Mouse (Mus musculus): ENCODE results near the gene Slc26a9. TPM values are rescaled to one million over a fixed set of nuclear protein-coding genes. Genes with fewer than 3 reads are reported as not detected.

Gene Slc26a9
- polyA plus RNA-seq, 1 experiment from 2014 or later = 0.62 TPM

GRCm38 (mm10) chr1:131747761-131748160 lies 3.9 kb downstream of the Slc26a9 start:
- no peak overlapping the region for H3K9ac ChIP-seq (ENCODE audit: low read depth, low read length)
- H3K4me1 ChIP-seq (ENCODE audit: control insufficient read depth, insufficient read depth, low read length) = no peaks in the 10 kb centered on the region
- H3K27me3 ChIP-seq (ENCODE audit: control insufficient read depth, insufficient read depth, low read length) = no peaks in the 10 kb centered on the region
- WGBS = 54% methylated on average over 2 of the region's 2 CpGs
- H3K36me3 ChIP-seq (ENCODE audit: control insufficient read depth, insufficient read depth, low read length) = no peaks in the 10 kb centered on the region
- no peak for ATAC-seq (ENCODE audit: low FRiP score, low TSS enrichment)
- no peak overlapping the region for H3K4me3 ChIP-seq (ENCODE audit: low read length)
- no peak overlapping the region for H3K27ac ChIP-seq (ENCODE audit: low read depth, low read length)
- no peak overlapping the region for H3K4me2 ChIP-seq (replicated peaks; ENCODE audit: low read depth, low read length)
- H3K9me3 ChIP-seq (ENCODE audit: control insufficient read depth, low read length) = no peaks in the 10 kb centered on the region

- H3K27me3 ChIP-seq (ENCODE audit: control insufficient read depth, insufficient read depth, low read length) = no peaks in the 10 kb centered on the region
- WGBS = 80% methylated on average over 2 of the region's 2 CpGs
- no peak for ATAC-seq (ENCODE audit: low FRiP score, low TSS enrichment)
- no peak overlapping the region for H3K4me3 ChIP-seq (ENCODE audit: low read length)
- no peaks in the 10 kb centered on the region for H3K4me1 ChIP-seq (ENCODE audit: control insufficient read depth, insufficient read depth, low read length)
- H3K9ac ChIP-seq (ENCODE audit: low read depth, low read length) = no peak overlapping the region
- no peak overlapping the region for H3K27ac ChIP-seq (ENCODE audit: low read depth, low read length)
- H3K4me2 ChIP-seq (replicated peaks; ENCODE audit: low read depth, low read length) = no peak overlapping the region
- H3K9me3 ChIP-seq (ENCODE audit: control insufficient read depth, low read length) = no peaks in the 10 kb centered on the region
- no peaks in the 10 kb centered on the region for H3K36me3 ChIP-seq (ENCODE audit: control insufficient read depth, insufficient read depth, low read length)
Measured at GRCm38 (mm10) chr1:131748636-131749035, 4.8 kb downstream of the Slc26a9 start.

- no peak overlapping the region for H3K27ac ChIP-seq (ENCODE audit: low read depth, low read length)
- H3K27me3 ChIP-seq (ENCODE audit: control insufficient read depth, insufficient read depth, low read length) = no peaks in the 10 kb centered on the region
- H3K4me3 ChIP-seq (ENCODE audit: low read length) = no peak overlapping the region
- no peak for ATAC-seq (ENCODE audit: low FRiP score, low TSS enrichment)
- H3K9me3 ChIP-seq (ENCODE audit: control insufficient read depth, low read length) = no peaks in the 10 kb centered on the region
- whole genome bisulfite sequencing = 72% methylated on average over 15 of the region's 15 CpGs
- no peak overlapping the region for H3K9ac ChIP-seq (ENCODE audit: low read depth, low read length)
- no peak overlapping the region for H3K4me2 ChIP-seq (replicated peaks; ENCODE audit: low read depth, low read length)
- H3K36me3 ChIP-seq (ENCODE audit: control insufficient read depth, insufficient read depth, low read length) = no peaks in the 10 kb centered on the region
- no peaks in the 10 kb centered on the region for H3K4me1 ChIP-seq (ENCODE audit: control insufficient read depth, insufficient read depth, low read length)
Measured at GRCm38 (mm10) chr1:131749706-131750545, 6.1 kb downstream of the Slc26a9 start.

GRCm38 (mm10) chr1:131751181-131751890 lies 7.5 kb downstream of the Slc26a9 start:
- no peak for ATAC-seq (ENCODE audit: low FRiP score, low TSS enrichment)
- no peak overlapping the region for H3K4me2 ChIP-seq (replicated peaks; ENCODE audit: low read depth, low read length)
- H3K27ac ChIP-seq (ENCODE audit: low read depth, low read length) = no peak overlapping the region
- no peaks in the 10 kb centered on the region for H3K4me1 ChIP-seq (ENCODE audit: control insufficient read depth, insufficient read depth, low read length)
- no peaks in the 10 kb centered on the region for H3K36me3 ChIP-seq (ENCODE audit: control insufficient read depth, insufficient read depth, low read length)
- WGBS = 83% methylated on average over 3 of the region's 3 CpGs
- H3K4me3 ChIP-seq (ENCODE audit: low read length) = no peak overlapping the region
- H3K9me3 ChIP-seq (ENCODE audit: control insufficient read depth, low read length) = no peaks in the 10 kb centered on the region
- H3K27me3 ChIP-seq (ENCODE audit: control insufficient read depth, insufficient read depth, low read length) = no peaks in the 10 kb centered on the region
- H3K9ac ChIP-seq (ENCODE audit: low read depth, low read length) = no peak overlapping the region

- H3K4me1 ChIP-seq (ENCODE audit: control insufficient read depth, insufficient read depth, low read length) = no peaks in the 10 kb centered on the region
- no peak for ATAC-seq (ENCODE audit: low FRiP score, low TSS enrichment)
- no peak overlapping the region for H3K27ac ChIP-seq (ENCODE audit: low read depth, low read length)
- no peaks in the 10 kb centered on the region for H3K27me3 ChIP-seq (ENCODE audit: control insufficient read depth, insufficient read depth, low read length)
- H3K9ac ChIP-seq (ENCODE audit: low read depth, low read length) = no peak overlapping the region
- 78% methylated on average over 10 of the region's 10 CpGs for WGBS
- no peaks in the 10 kb centered on the region for H3K36me3 ChIP-seq (ENCODE audit: control insufficient read depth, insufficient read depth, low read length)
- H3K4me2 ChIP-seq (replicated peaks; ENCODE audit: low read depth, low read length) = no peak overlapping the region
- H3K9me3 ChIP-seq (ENCODE audit: control insufficient read depth, low read length) = no peaks in the 10 kb centered on the region
- H3K4me3 ChIP-seq (ENCODE audit: low read length) = no peak overlapping the region
Measured at GRCm38 (mm10) chr1:131751891-131752311, 8.1 kb downstream of the Slc26a9 start.

- H3K27me3 ChIP-seq (ENCODE audit: control insufficient read depth, insufficient read depth, low read length) = no peaks in the 10 kb centered on the region
- no peaks in the 10 kb centered on the region for H3K4me1 ChIP-seq (ENCODE audit: control insufficient read depth, insufficient read depth, low read length)
- H3K4me2 ChIP-seq (replicated peaks; ENCODE audit: low read depth, low read length) = no peak overlapping the region
- H3K36me3 ChIP-seq (ENCODE audit: control insufficient read depth, insufficient read depth, low read length) = no peaks in the 10 kb centered on the region
- no peaks in the 10 kb centered on the region for H3K9me3 ChIP-seq (ENCODE audit: control insufficient read depth, low read length)
- no peak overlapping the region for H3K4me3 ChIP-seq (ENCODE audit: low read length)
- no peak for ATAC-seq (ENCODE audit: low FRiP score, low TSS enrichment)
- H3K9ac ChIP-seq (ENCODE audit: low read depth, low read length) = no peak overlapping the region
- H3K27ac ChIP-seq (ENCODE audit: low read depth, low read length) = no peak overlapping the region
- WGBS = 57% methylated on average over 3 of the region's 3 CpGs
Measured at GRCm38 (mm10) chr1:131754212-131754829, 10.5 kb downstream of the Slc26a9 start.

GRCm38 (mm10) chr1:131754916-131755315 lies 11.1 kb downstream of the Slc26a9 start:
- WGBS = 90% methylated on average over 4 of the region's 4 CpGs
- no peak overlapping the region for H3K27ac ChIP-seq (ENCODE audit: low read depth, low read length)
- no peaks in the 10 kb centered on the region for H3K27me3 ChIP-seq (ENCODE audit: control insufficient read depth, insufficient read depth, low read length)
- H3K9me3 ChIP-seq (ENCODE audit: control insufficient read depth, low read length) = no peaks in the 10 kb centered on the region
- no peaks in the 10 kb centered on the region for H3K36me3 ChIP-seq (ENCODE audit: control insufficient read depth, insufficient read depth, low read length)
- no peak overlapping the region for H3K9ac ChIP-seq (ENCODE audit: low read depth, low read length)
- no peaks in the 10 kb centered on the region for H3K4me1 ChIP-seq (ENCODE audit: control insufficient read depth, insufficient read depth, low read length)
- no peak for ATAC-seq (ENCODE audit: low FRiP score, low TSS enrichment)
- no peak overlapping the region for H3K4me3 ChIP-seq (ENCODE audit: low read length)
- H3K4me2 ChIP-seq (replicated peaks; ENCODE audit: low read depth, low read length) = no peak overlapping the region

- Histone ChIP-seq H3K27me3 (ENCODE audit: control insufficient read depth, insufficient read depth, low read length) (no peaks in the 10 kb centered on the region), H3K4me1 (ENCODE audit: control insufficient read depth, insufficient read depth, low read length) (no peaks in the 10 kb centered on the region), H3K27ac (ENCODE audit: low read depth, low read length) (no peak overlapping the region), H3K4me3 (ENCODE audit: low read length) (no peak overlapping the region), H3K4me2 (replicated peaks; ENCODE audit: low read depth, low read length) (no peak overlapping the region), H3K9ac (ENCODE audit: low read depth, low read length) (no peak overlapping the region), H3K36me3 (ENCODE audit: control insufficient read depth, insufficient read depth, low read length) (no peaks in the 10 kb centered on the region), H3K9me3 (ENCODE audit: control insufficient read depth, low read length) (no peaks in the 10 kb centered on the region)
- ATAC-seq (ENCODE audit: low FRiP score, low TSS enrichment) = no peak
- 93% methylated on average over 6 of the region's 6 CpGs for WGBS
Measured at GRCm38 (mm10) chr1:131757211-131757610, 13.4 kb downstream of the Slc26a9 start.

- no peaks in the 10 kb centered on the region for H3K27me3 ChIP-seq (ENCODE audit: control insufficient read depth, insufficient read depth, low read length)
- no peak overlapping the region for H3K4me3 ChIP-seq (ENCODE audit: low read length)
- no peaks in the 10 kb centered on the region for H3K9me3 ChIP-seq (ENCODE audit: control insufficient read depth, low read length)
- no peaks in the 10 kb centered on the region for H3K4me1 ChIP-seq (ENCODE audit: control insufficient read depth, insufficient read depth, low read length)
- no peak overlapping the region for H3K4me2 ChIP-seq (replicated peaks; ENCODE audit: low read depth, low read length)
- H3K9ac ChIP-seq (ENCODE audit: low read depth, low read length) = no peak overlapping the region
- no peak for ATAC-seq (ENCODE audit: low FRiP score, low TSS enrichment)
- H3K36me3 ChIP-seq (ENCODE audit: control insufficient read depth, insufficient read depth, low read length) = no peaks in the 10 kb centered on the region
- WGBS = 58% methylated on average over 7 of the region's 7 CpGs
- no peak overlapping the region for H3K27ac ChIP-seq (ENCODE audit: low read depth, low read length)
Measured at GRCm38 (mm10) chr1:131758796-131759195, 15.0 kb downstream of the Slc26a9 start.
